Mouse (Mus musculus) large intestine, adult 2 months (tissue): ENCODE results near the gene Smpdl3b. TPM values are rescaled to one million over a fixed set of nuclear protein-coding genes. Genes with fewer than 3 reads are reported as not detected.
"Not testable (repeated sequence)": the region's sequence is repeated elsewhere in the genome, so short reads cannot be mapped to it uniquely, and the experiment has no call there.

ENCODE experiments used
- DNase-seq: peaks from one replicate; pipeline ENCODE4 v3.0.0-alpha.2; 2012; ENCODE audit warnings: low read depth, low spot score
- WGBS: fragments of 180-500 bp; shearing (Covaris S2); methylation state at CpG from one replicate; pipeline ENCODE4 v1.1.7; 2018; 5-methylcytosine and 5-hydroxymethylcytosine counted together
- polyA plus RNA-seq: library from polyadenylated mRNA; depleted of rRNA; stranded (reverse); fragments of >200 nt; gene quantifications from 2 replicates; pipeline ENCODE4 v1.2.3, GENCODE M21; 2012; rRNA removed

The Smpdl3b gene
- 29.3 and 94.3 TPM in 2 replicates for polyA plus RNA-seq

GRCm38 (mm10) chr4:132756974-132757373 is at the start of gene Smpdl3b:
TSS of gene Smpdl3b (minus strand) at chr4:132757252.
- WGBS, result under 1% methylated on average over 22 of the region's 22 CpGs
- DNase-seq, result no peak

GRCm38 (mm10) chr4:132806620-132807191 is 49.7 kb upstream of the Smpdl3b start:
- no peak for DNase-seq
- 81% methylated on average over 7 of the region's 7 CpGs for WGBS

GRCm38 (mm10) chr4:132805599-132806197 is 48.6 kb upstream of the Smpdl3b start:
- WGBS, result 71% methylated on average over 12 of the region's 12 CpGs

GRCm38 (mm10) chr4:132805146-132805545 is 48.1 kb upstream of the Smpdl3b start:
- no peak for DNase-seq
- WGBS, result 66% methylated on average over 5 of the region's 5 CpGs

More at GRCm38 (mm10) chr4:132805599-132806197, 48.6 kb upstream of the Smpdl3b start:
- no peak for DNase-seq

GRCm38 (mm10) chr4:132804331-132804730 is 47.3 kb upstream of the Smpdl3b start:
- no peak for DNase-seq

GRCm38 (mm10) chr4:132803876-132804275 is 46.8 kb upstream of the Smpdl3b start:
- WGBS, result 97% methylated on average over 7 of the region's 7 CpGs
- no peak for DNase-seq

More at GRCm38 (mm10) chr4:132804331-132804730, 47.3 kb upstream of the Smpdl3b start:
- 85% methylated on average over 6 of the region's 6 CpGs for WGBS

GRCm38 (mm10) chr4:132803212-132803611 is 46.2 kb upstream of the Smpdl3b start:
- WGBS, result 86% methylated on average over 5 of the region's 5 CpGs
- DNase-seq, result no peak

GRCm38 (mm10) chr4:132802171-132802637 is 45.2 kb upstream of the Smpdl3b start:
- no peak for DNase-seq

GRCm38 (mm10) chr4:132801176-132802077 is 44.4 kb upstream of the Smpdl3b start:
- WGBS, result 84% methylated on average over 18 of the region's 18 CpGs
- no peak for DNase-seq

More at GRCm38 (mm10) chr4:132802171-132802637, 45.2 kb upstream of the Smpdl3b start:
- WGBS, result 59% methylated on average over 16 of the region's 16 CpGs

- no peak for DNase-seq
- WGBS, result 80% methylated on average over 4 of the region's 4 CpGs
Measured at GRCm38 (mm10) chr4:132799845-132800244, 42.8 kb upstream of the Smpdl3b start.

GRCm38 (mm10) chr4:132798666-132799065 is 41.6 kb upstream of the Smpdl3b start:
- WGBS, result 79% methylated on average over 3 of the region's 3 CpGs
- not testable (repeated sequence) for DNase-seq

GRCm38 (mm10) chr4:132798028-132798427 is 41.0 kb upstream of the Smpdl3b start:
- WGBS, result 64% methylated on average over 4 of the region's 4 CpGs
- no peak for DNase-seq

GRCm38 (mm10) chr4:132797461-132797860 is 40.4 kb upstream of the Smpdl3b start:
- WGBS, result 59% methylated on average over 1 of the region's 1 CpGs
- DNase-seq, result no peak

- DNase-seq, result peak; percentile 16
- WGBS, result 2% methylated on average over 21 of the region's 21 CpGs
Measured at GRCm38 (mm10) chr4:132796196-132796886, 39.3 kb upstream of the Smpdl3b start, which contains the start of gene Themis2. TSS of gene Themis2 (minus strand) at chr4:132796387.

- WGBS, result 66% methylated on average over 7 of the region's 7 CpGs
- DNase-seq, result no peak
Measured at GRCm38 (mm10) chr4:132795171-132795570, 38.1 kb upstream of the Smpdl3b start.

- no peak for DNase-seq
- WGBS, result 67% methylated on average over 8 of the region's 8 CpGs
Measured at GRCm38 (mm10) chr4:132794760-132795159, 37.7 kb upstream of the Smpdl3b start.

- WGBS, result 59% methylated on average over 9 of the region's 9 CpGs
- DNase-seq, result no peak
Measured at GRCm38 (mm10) chr4:132794028-132794427, 37.0 kb upstream of the Smpdl3b start.

- DNase-seq, result not testable (repeated sequence)
- WGBS, result 62% methylated on average over 9 of the region's 9 CpGs
Measured at GRCm38 (mm10) chr4:132793322-132794004, 36.4 kb upstream of the Smpdl3b start.

GRCm38 (mm10) chr4:132789731-132790130 is 32.7 kb upstream of the Smpdl3b start:
- WGBS, result 90% methylated on average over 8 of the region's 8 CpGs

More at GRCm38 (mm10) chr4:132789731-132790130, 32.7 kb upstream of the Smpdl3b start:
- no peak for DNase-seq
